Mouse (Mus musculus) G1E (cell line): ENCODE results near the gene Noc2l.

ENCODE experiments used
- CTCF ChIP-seq: IDR thresholded peaks from 2 replicates; pipeline ENCODE4 v1.5.1; 2012; ENCODE audit warnings: low read depth, low read length, inconsistent platforms, mixed read lengths
- GATA1 ChIP-seq: IDR thresholded peaks from 2 replicates; pipeline ENCODE4 v1.6.1; 2012; ENCODE audit warnings: borderline replicate concordance, low read length, inconsistent platforms, mixed read lengths
- POLR2AphosphoS5 ChIP-seq: IDR thresholded peaks from 2 replicates; pipeline ENCODE4 v1.6.1; 2012; ENCODE audit warnings: low read depth, low read length, inconsistent platforms; ENCODE audit not compliant: insufficient replicate concordance
- TAL1 ChIP-seq: conservative IDR thresholded peaks from 2 replicates; pipeline ENCODE4 v1.6.1; 2012; ENCODE audit warnings: low read depth, low read length, inconsistent platforms, mixed read lengths

- TF ChIP-seq GATA1 (no peak), CTCF (no peak), POLR2AphosphoS5 (no peak), TAL1 (no peak)
Measured at GRCm38 (mm10) chr4:156234701-156235213, 1.1 kb upstream of the Noc2l start, which contains the start of gene Plekhn1.
